Mouse (Mus musculus): ENCODE data around the gene Vmn1r221. TPM values are rescaled to one million over a fixed set of nuclear protein-coding genes. Genes with fewer than 3 reads are reported as not detected.
"Not testable (repeated sequence)": the region's sequence is repeated elsewhere in the genome, so short reads cannot be mapped to it uniquely, and the experiment has no call there.

Vmn1r221 gene
- polyA plus RNA-seq, 1 experiment from 2014 or later, result not detected

DNA sequence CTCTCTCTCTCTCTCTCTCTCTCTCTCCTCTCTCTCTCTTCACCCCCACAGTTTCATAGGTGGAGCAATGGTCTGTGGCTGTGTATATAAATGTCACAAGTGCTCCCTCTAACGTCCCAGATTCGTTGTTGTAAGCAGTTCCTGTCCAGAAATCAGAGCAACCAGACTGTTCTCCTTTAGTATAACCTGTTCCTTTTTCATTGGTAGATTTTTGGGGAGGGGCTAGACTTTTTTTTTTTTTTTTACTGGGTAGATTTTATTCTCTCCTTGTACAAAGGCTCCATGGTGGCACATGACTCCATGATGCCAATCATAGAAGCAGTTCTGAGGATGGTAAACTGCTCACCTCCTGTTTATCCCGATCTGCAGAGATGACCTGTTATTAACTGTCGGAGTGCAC, 55.2 kb downstream of the Vmn1r221 start:
- not testable (repeated sequence) for H3K4me1 ChIP-seq (ENCODE audit: control insufficient read depth in 2 of 2, insufficient read depth in 2 of 2, low read length in 2 of 2); H3K9me3 ChIP-seq (ENCODE audit: control insufficient read depth, low read length); H3K27me3 ChIP-seq (ENCODE audit: control insufficient read depth, insufficient read depth, low read length); H3K36me3 ChIP-seq (ENCODE audit: control insufficient read depth, insufficient read depth, low read length); ATAC-seq (ENCODE audit: insufficient number of reproducible peaks, insufficient read depth, low FRiP score, low read depth); H3K9ac ChIP-seq (ENCODE audit: low read length); H3K4me2 ChIP-seq (ENCODE audit: low read length); H3K27ac ChIP-seq (replicated peaks in 1 of 2; ENCODE audit: control insufficient read depth in 1 of 2, insufficient read depth in 1 of 2, low read depth in 2 of 2, low read length in 2 of 2); H3K4me3 ChIP-seq (ENCODE audit: control insufficient read depth in 1 of 2, insufficient read depth in 1 of 2, low read depth in 1 of 2, low read length in 2 of 2)
- WGBS, result 43% methylated on average over 4 of the region's 4 CpGs

DNA sequence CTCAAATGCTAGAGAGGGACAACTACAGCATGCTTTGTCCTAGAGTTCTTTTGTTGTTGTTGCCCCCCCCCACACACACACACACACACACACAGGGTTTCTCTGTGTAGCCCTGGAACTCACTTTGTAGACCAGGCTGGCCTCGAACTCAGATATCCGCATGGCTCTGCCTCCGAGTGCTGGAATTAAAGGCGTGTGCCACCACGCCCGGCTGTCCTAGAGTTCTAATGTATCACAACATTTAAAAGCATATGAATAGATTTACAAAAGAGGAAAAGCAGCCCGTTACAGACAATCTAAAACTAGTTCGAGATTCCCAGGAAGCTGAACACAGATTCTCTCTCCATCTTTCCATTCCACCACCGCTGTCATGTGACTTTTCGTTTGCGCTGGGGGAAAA, 55.8 kb downstream of the Vmn1r221 start:
- Histone ChIP-seq H3K36me3 (ENCODE audit: control insufficient read depth, insufficient read depth, low read length) (no peaks in the 10 kb centered on the region), H3K4me3 (ENCODE audit: control insufficient read depth in 1 of 2, insufficient read depth in 1 of 2, low read depth in 1 of 2, low read length in 2 of 2) (peak overlapping the region; percentile 19 to 22; a peak in 3 of 4 replicates), H3K9ac (ENCODE audit: low read length) (no peak overlapping the region), H3K9me3 (ENCODE audit: control insufficient read depth, low read length) (no peaks in the 10 kb centered on the region), H3K27me3 (ENCODE audit: control insufficient read depth, insufficient read depth, low read length) (peaks cover 4% of the 10 kb centered on the region; the same call in 1 of the 2 replicates), H3K27ac (replicated peaks in 1 of 2; ENCODE audit: control insufficient read depth in 1 of 2, insufficient read depth in 1 of 2, low read depth in 2 of 2, low read length in 2 of 2) (no peak overlapping the region), H3K4me1 (ENCODE audit: control insufficient read depth in 2 of 2, insufficient read depth in 2 of 2, low read length in 2 of 2) (peaks cover 0 to 2% of the 10 kb centered on the region in 2 experiments; a peak in 1 of 4 replicates), H3K4me2 (ENCODE audit: low read length) (peak overlapping the region; percentile 59)
- no peak for ATAC-seq (ENCODE audit: insufficient number of reproducible peaks, insufficient read depth, low FRiP score, low read depth)
- 18% methylated on average over 11 of the region's 11 CpGs for WGBS

DNA sequence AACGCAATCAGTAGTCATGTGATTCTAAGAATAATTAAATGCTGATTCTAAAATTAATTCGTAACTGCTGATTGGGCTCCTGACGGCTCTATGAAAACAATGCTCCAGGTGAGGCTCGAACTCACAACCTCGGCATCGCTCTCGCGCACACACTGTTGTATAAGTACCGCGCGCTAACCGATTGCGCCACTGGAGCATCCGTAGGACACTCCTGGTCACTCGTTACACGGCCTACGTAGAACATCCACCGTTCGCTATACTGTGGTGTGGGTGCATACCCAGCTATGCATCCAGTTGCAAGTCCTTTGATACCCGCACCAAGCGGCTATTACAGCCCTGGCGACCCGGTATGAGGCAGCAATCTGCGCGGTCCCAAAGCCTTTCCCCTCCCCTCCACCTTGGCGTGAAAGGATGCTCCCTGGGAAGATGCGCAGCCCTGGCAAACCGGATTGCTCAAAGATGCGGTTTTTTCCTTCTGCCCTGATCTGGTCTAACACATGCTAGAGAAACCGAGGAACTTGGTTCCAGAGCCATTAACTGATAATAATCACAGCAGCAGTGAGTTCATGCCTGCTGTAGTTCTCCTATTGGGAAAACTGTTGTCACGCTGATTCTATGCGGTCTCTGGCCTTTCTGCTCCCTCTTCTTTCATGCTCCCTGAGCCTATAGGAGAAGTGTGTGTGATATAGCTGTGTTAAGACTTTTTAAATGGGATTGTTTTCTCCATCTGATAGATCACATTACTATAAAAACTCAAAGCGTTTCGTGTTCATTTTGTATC, 56.6 kb downstream of the Vmn1r221 start:
- H3K4me1 ChIP-seq (ENCODE audit: control insufficient read depth in 2 of 2, insufficient read depth in 2 of 2, low read length in 2 of 2), result peaks cover 0 to 2% of the 10 kb centered on the region in 2 experiments; a peak in 1 of 4 replicates
- H3K27ac ChIP-seq (replicated peaks in 1 of 2; ENCODE audit: control insufficient read depth in 1 of 2, insufficient read depth in 1 of 2, low read depth in 2 of 2, low read length in 2 of 2), result no peak overlapping the region
- H3K9ac ChIP-seq (ENCODE audit: low read length), result no peak overlapping the region; the same call in 1 of the 2 replicates
- no peaks in the 10 kb centered on the region for H3K36me3 ChIP-seq (ENCODE audit: control insufficient read depth, insufficient read depth, low read length)
- WGBS, result 2% methylated on average over 34 of the region's 34 CpGs
- H3K9me3 ChIP-seq (ENCODE audit: control insufficient read depth, low read length), result no peaks in the 10 kb centered on the region
- H3K27me3 ChIP-seq (ENCODE audit: control insufficient read depth, insufficient read depth, low read length), result peaks cover 4% of the 10 kb centered on the region; the same call in 1 of the 2 replicates
- peak overlapping the region; percentile 19 to 22 for H3K4me3 ChIP-seq (ENCODE audit: control insufficient read depth in 1 of 2, insufficient read depth in 1 of 2, low read depth in 1 of 2, low read length in 2 of 2)
- 0 out of 2 replicates have a peak, but pooled peaks have one; percentile 39 for ATAC-seq (ENCODE audit: insufficient number of reproducible peaks, insufficient read depth, low FRiP score, low read depth)
- H3K4me2 ChIP-seq (ENCODE audit: low read length), result peak overlapping the region; percentile 59

Other genes starting within 250 kb of the Vmn1r221 start
- gene Vmn1r213, start 206.5 kb upstream of the Vmn1r221 start, polyA plus RNA-seq (2014; fragmentation: Nextera tagmentation; extraction: Ambion mirVana), result not detected in 2 replicates
- not detected in 2 replicates for gene Vmn1r214, start 183.7 kb upstream of the Vmn1r221 start, polyA plus RNA-seq (2014; fragmentation: Nextera tagmentation; extraction: Ambion mirVana)
- gene Vmn1r215, start 146.1 kb upstream of the Vmn1r221 start, polyA plus RNA-seq (2014; fragmentation: Nextera tagmentation; extraction: Ambion mirVana), result not detected in 2 replicates
- gene Vmn1r217, start 95.9 kb upstream of the Vmn1r221 start, polyA plus RNA-seq (2014; fragmentation: Nextera tagmentation; extraction: Ambion mirVana), result not detected in 2 replicates
- gene Vmn1r218, start 81.0 kb upstream of the Vmn1r221 start, polyA plus RNA-seq (2014; fragmentation: Nextera tagmentation; extraction: Ambion mirVana), result not detected in 2 replicates
- not detected in 2 replicates for gene Vmn1r219, start 54.8 kb upstream of the Vmn1r221 start, polyA plus RNA-seq (2014; fragmentation: Nextera tagmentation; extraction: Ambion mirVana)
- gene Vmn1r220, start 26.2 kb upstream of the Vmn1r221 start, polyA plus RNA-seq (2014; fragmentation: Nextera tagmentation; extraction: Ambion mirVana), result not detected in 2 replicates
- gene Vmn1r222, start 21.8 kb downstream of the Vmn1r221 start, polyA plus RNA-seq (2014; fragmentation: Nextera tagmentation; extraction: Ambion mirVana), result not detected in 2 replicates
- not detected in 2 replicates for gene Vmn1r223, start 33.0 kb downstream of the Vmn1r221 start, polyA plus RNA-seq (2014; fragmentation: Nextera tagmentation; extraction: Ambion mirVana)
- gene Zfp322a, start 155.1 kb downstream of the Vmn1r221 start, polyA plus RNA-seq (2014; fragmentation: Nextera tagmentation; extraction: Ambion mirVana), result 39.5 and 41.0 TPM in 2 replicates
- 8.3 and 9.1 TPM in 2 replicates for gene Abt1, start 209.7 kb downstream of the Vmn1r221 start, polyA plus RNA-seq (2014; fragmentation: Nextera tagmentation; extraction: Ambion mirVana)